Mouse (Mus musculus): ENCODE results near the gene Gsn. TPM values are rescaled to one million over a fixed set of nuclear protein-coding genes. Genes with fewer than 3 reads are reported as not detected.
A peak's percentile ranks its signal among the peaks of the same experiment; 100 is the strongest.

Gene Gsn
- polyA plus RNA-seq, 1 experiment from 2014 or later = 397 TPM

DNA sequence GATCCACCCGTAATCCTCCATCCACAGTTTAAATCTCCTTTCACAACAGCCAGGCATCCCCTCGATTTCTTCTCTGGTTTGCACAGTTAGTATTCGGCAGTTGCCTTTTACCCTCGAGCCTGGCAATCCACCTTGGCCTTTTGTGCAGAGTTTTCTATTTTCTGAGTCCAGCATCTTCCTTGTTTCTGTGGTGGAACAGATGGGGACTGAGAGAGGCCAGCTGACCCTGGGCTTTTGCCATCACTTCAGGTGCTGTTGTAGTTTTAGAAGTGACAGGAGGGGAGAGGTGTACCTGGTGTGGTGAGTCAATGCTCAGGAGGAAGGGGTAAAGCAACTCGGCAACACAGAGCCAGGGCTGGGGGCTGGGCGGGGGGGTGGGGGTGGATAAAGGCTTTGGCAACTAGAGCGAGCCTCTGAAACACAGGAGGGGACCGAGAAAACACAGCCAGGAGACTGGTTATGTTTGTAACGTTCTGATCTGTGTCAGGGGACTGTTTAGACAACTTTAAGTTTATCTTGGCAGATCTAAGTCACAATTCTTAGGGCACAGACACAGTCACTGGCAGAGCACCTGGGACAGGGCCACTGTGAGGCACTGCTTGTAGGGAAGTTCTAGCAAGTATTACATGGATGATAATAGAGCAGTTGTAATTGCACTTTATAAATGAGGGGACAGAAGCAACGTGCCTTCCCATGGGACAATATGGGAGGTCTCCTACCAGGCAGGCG lies 72.0 kb downstream of the Gsn start:
- H3K4me2 ChIP-seq (ENCODE audit: low read depth, low read length) = no peak overlapping the region
- H3K4me1 ChIP-seq (ENCODE audit: control insufficient read depth, insufficient read depth, low read length) = no peaks in the 10 kb centered on the region
- ATAC-seq (ENCODE audit: low read depth) = no peak
- H3K9me3 ChIP-seq (ENCODE audit: control insufficient read depth, low read length) = no peaks in the 10 kb centered on the region
- 39% methylated on average over 11 of the region's 11 CpGs for WGBS
- H3K36me3 ChIP-seq (ENCODE audit: control insufficient read depth, insufficient read depth, low read length) = no peaks in the 10 kb centered on the region
- no peak overlapping the region for H3K27ac ChIP-seq (replicated peaks; ENCODE audit: low read depth, low read length)
- DNase-seq (ENCODE audit: low spot score) = no peak
- no peaks in the 10 kb centered on the region for H3K27me3 ChIP-seq (replicated peaks; ENCODE audit: control insufficient read depth, insufficient read depth, low read length)
- H3K4me3 ChIP-seq (ENCODE audit: low read depth, low read length) = no peak overlapping the region
- no peak overlapping the region for H3K9ac ChIP-seq (ENCODE audit: low read depth, low read length)

- Histone ChIP-seq H3K9ac (ENCODE audit: low read depth, low read length) (no peak overlapping the region), H3K36me3 (ENCODE audit: control insufficient read depth, insufficient read depth, low read length) (no peaks in the 10 kb centered on the region), H3K27me3 (replicated peaks; ENCODE audit: control insufficient read depth, insufficient read depth, low read length) (no peaks in the 10 kb centered on the region), H3K27ac (replicated peaks; ENCODE audit: low read depth, low read length) (no peak overlapping the region), H3K9me3 (ENCODE audit: control insufficient read depth, low read length) (no peaks in the 10 kb centered on the region), H3K4me2 (ENCODE audit: low read depth, low read length) (no peak overlapping the region), H3K4me3 (ENCODE audit: low read depth, low read length) (no peak overlapping the region), H3K4me1 (ENCODE audit: control insufficient read depth, insufficient read depth, low read length) (no peaks in the 10 kb centered on the region)
- no peak for ATAC-seq (ENCODE audit: low read depth)
- WGBS = 81% methylated on average over 2 of the region's 2 CpGs
- no peak for DNase-seq (ENCODE audit: low spot score)
Observed at GRCm38 (mm10) chr2:35329061-35329460, 72.9 kb downstream of the Gsn start.

DNA sequence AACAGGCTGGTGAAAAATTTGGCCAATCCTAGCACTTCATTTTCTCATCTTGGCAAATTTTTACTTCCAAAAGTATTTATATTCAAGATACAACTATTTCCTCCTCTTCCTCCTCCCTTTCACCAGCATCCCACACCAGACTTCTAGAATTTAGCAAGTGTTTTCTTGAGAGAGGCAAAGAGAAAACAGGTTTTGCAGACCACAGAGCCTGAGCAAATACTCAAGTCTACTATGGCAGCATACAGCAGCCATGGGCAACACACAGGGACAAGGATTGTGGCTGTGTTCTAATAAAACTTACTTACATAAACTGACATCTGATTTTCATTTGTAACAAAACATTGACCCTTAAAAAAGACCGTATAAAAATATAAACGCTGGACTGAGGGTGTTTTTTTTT lies 75.0 kb downstream of the Gsn start:
- Histone ChIP-seq H3K36me3 (ENCODE audit: control insufficient read depth, insufficient read depth, low read length) (no peaks in the 10 kb centered on the region), H3K9me3 (ENCODE audit: control insufficient read depth, low read length) (no peaks in the 10 kb centered on the region), H3K4me3 (ENCODE audit: low read depth, low read length) (no peak overlapping the region), H3K4me2 (ENCODE audit: low read depth, low read length) (no peak overlapping the region), H3K27me3 (replicated peaks; ENCODE audit: control insufficient read depth, insufficient read depth, low read length) (no peaks in the 10 kb centered on the region), H3K27ac (replicated peaks; ENCODE audit: low read depth, low read length) (no peak overlapping the region), H3K9ac (ENCODE audit: low read depth, low read length) (no peak overlapping the region), H3K4me1 (ENCODE audit: control insufficient read depth, insufficient read depth, low read length) (peaks cover 11% of the 10 kb centered on the region)
- 61% methylated on average over 2 of the region's 2 CpGs for WGBS
- no peak for ATAC-seq (ENCODE audit: low read depth)
- DNase-seq (ENCODE audit: low spot score) = no peak

- Histone ChIP-seq H3K4me1 (ENCODE audit: control insufficient read depth, insufficient read depth, low read length) (peaks cover 17% of the 10 kb centered on the region), H3K4me3 (ENCODE audit: low read depth, low read length) (no peak overlapping the region), H3K27me3 (replicated peaks; ENCODE audit: control insufficient read depth, insufficient read depth, low read length) (no peaks in the 10 kb centered on the region), H3K9me3 (ENCODE audit: control insufficient read depth, low read length) (no peaks in the 10 kb centered on the region), H3K9ac (ENCODE audit: low read depth, low read length) (no peak overlapping the region), H3K27ac (replicated peaks; ENCODE audit: low read depth, low read length) (no peak overlapping the region), H3K36me3 (ENCODE audit: control insufficient read depth, insufficient read depth, low read length) (no peaks in the 10 kb centered on the region), H3K4me2 (ENCODE audit: low read depth, low read length) (no peak overlapping the region)
- ATAC-seq (ENCODE audit: low read depth) = no peak
- no peak for DNase-seq (ENCODE audit: low spot score)
Observed at GRCm38 (mm10) chr2:35333670-35334069, 77.5 kb downstream of the Gsn start.

DNA sequence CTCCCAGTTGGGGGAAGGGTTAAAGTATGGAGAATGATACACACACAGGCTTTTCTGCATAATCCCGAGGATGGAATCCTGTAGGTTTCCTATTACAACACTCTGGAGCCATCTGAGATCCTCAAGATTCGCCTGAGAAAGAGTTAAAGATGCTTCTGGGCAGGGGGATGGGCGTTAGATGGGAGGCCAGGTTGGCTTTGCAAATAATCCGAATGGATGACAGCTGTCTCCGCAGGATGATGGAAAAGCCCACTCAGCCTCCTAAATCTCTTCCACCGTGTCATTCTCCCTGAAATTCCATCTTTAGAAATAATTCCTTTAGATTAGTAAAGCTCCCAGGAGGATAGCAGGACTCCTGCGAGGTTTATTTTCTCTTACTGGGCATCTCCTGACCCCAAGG lies 79.4 kb downstream of the Gsn start:
- H3K27me3 ChIP-seq (replicated peaks; ENCODE audit: control insufficient read depth, insufficient read depth, low read length) = no peaks in the 10 kb centered on the region
- 6% methylated on average over 7 of the region's 7 CpGs for WGBS

GRCm38 (mm10) chr2:35336388-35337280 lies 80.5 kb downstream of the Gsn start, which contains the start of gene Stom:
Stom (minus strand) TSS chr2:35336976.
- Histone ChIP-seq H3K27me3 (replicated peaks; ENCODE audit: control insufficient read depth, insufficient read depth, low read length) (no peaks in the 10 kb centered on the region), H3K27ac (replicated peaks; ENCODE audit: low read depth, low read length) (peak within 1 kb of the TSS; percentile 76), H3K9me3 (ENCODE audit: control insufficient read depth, low read length) (no peaks in the 10 kb centered on the region), H3K9ac (ENCODE audit: low read depth, low read length) (peak within 1 kb of the TSS; percentile 70), H3K36me3 (ENCODE audit: control insufficient read depth, insufficient read depth, low read length) (no peaks in the 10 kb centered on the region), H3K4me2 (ENCODE audit: low read depth, low read length) (peak within 1 kb of the TSS; percentile 87), H3K4me3 (ENCODE audit: low read depth, low read length) (peak within 1 kb of the TSS; percentile 52), H3K4me1 (ENCODE audit: control insufficient read depth, insufficient read depth, low read length) (peaks cover 17% of the 10 kb centered on the region)
- peak; percentile 98 for ATAC-seq (ENCODE audit: low read depth)
- DNase-seq (ENCODE audit: low spot score) = peak; percentile 99
- under 1% methylated on average over 36 of the region's 45 CpGs for WGBS

More for the DNA sequence above, 79.4 kb downstream of the Gsn start:
- Histone ChIP-seq H3K36me3 (ENCODE audit: control insufficient read depth, insufficient read depth, low read length) (no peaks in the 10 kb centered on the region), H3K27ac (replicated peaks; ENCODE audit: low read depth, low read length) (no peak overlapping the region), H3K4me1 (ENCODE audit: control insufficient read depth, insufficient read depth, low read length) (peaks cover 17% of the 10 kb centered on the region), H3K9ac (ENCODE audit: low read depth, low read length) (peak overlapping the region; percentile 70; the same call in 1 of the 2 replicates), H3K9me3 (ENCODE audit: control insufficient read depth, low read length) (no peaks in the 10 kb centered on the region), H3K4me3 (ENCODE audit: low read depth, low read length) (peak overlapping the region; percentile 52), H3K4me2 (ENCODE audit: low read depth, low read length) (peak overlapping the region; percentile 87)
- no peak for ATAC-seq (ENCODE audit: low read depth)
- no peak for DNase-seq (ENCODE audit: low spot score)

DNA sequence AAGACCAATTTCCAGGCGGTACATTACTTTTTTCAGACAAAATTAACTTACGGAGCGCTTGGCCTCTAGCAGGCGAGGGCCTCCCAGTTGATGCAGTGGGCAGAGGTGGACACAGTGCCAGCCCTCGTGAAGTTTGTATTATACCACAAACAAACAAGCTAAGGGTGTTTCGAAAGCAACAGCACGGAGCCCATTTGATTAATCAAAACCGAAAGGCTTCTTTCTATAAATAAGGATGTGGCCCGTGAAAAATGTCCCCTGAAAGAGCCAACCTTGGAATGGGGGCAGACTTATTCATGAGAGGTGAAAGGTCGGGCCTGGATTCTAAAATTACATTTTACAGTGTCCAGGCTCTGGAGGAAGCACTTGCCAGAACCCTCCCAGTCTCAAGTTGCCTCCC lies 81.2 kb downstream of the Gsn start:
- 45% methylated on average over 10 of the region's 10 CpGs for WGBS
- no peak for ATAC-seq (ENCODE audit: low read depth)
- H3K4me2 ChIP-seq (ENCODE audit: low read depth, low read length) = peak overlapping the region; percentile 87
- H3K4me1 ChIP-seq (ENCODE audit: control insufficient read depth, insufficient read depth, low read length) = peaks cover 17% of the 10 kb centered on the region
- no peaks in the 10 kb centered on the region for H3K36me3 ChIP-seq (ENCODE audit: control insufficient read depth, insufficient read depth, low read length)
- no peak for DNase-seq (ENCODE audit: low spot score)
- peak overlapping the region; percentile 63 for H3K9ac ChIP-seq (ENCODE audit: low read depth, low read length)
- H3K27me3 ChIP-seq (replicated peaks; ENCODE audit: control insufficient read depth, insufficient read depth, low read length) = no peaks in the 10 kb centered on the region
- H3K9me3 ChIP-seq (ENCODE audit: control insufficient read depth, low read length) = no peaks in the 10 kb centered on the region
- H3K27ac ChIP-seq (replicated peaks; ENCODE audit: low read depth, low read length) = peak overlapping the region; percentile 63
- H3K4me3 ChIP-seq (ENCODE audit: low read depth, low read length) = peak overlapping the region; percentile 52

- Histone ChIP-seq H3K36me3 (ENCODE audit: control insufficient read depth, insufficient read depth, low read length) (no peaks in the 10 kb centered on the region), H3K27ac (replicated peaks; ENCODE audit: low read depth, low read length) (no peak overlapping the region), H3K4me3 (ENCODE audit: low read depth, low read length) (no peak overlapping the region), H3K9ac (ENCODE audit: low read depth, low read length) (no peak overlapping the region), H3K4me2 (ENCODE audit: low read depth, low read length) (no peak overlapping the region), H3K9me3 (ENCODE audit: control insufficient read depth, low read length) (no peaks in the 10 kb centered on the region), H3K27me3 (replicated peaks; ENCODE audit: control insufficient read depth, insufficient read depth, low read length) (no peaks in the 10 kb centered on the region), H3K4me1 (ENCODE audit: control insufficient read depth, insufficient read depth, low read length) (peaks cover 17% of the 10 kb centered on the region)
- DNase-seq (ENCODE audit: low spot score) (no peak), ATAC-seq (ENCODE audit: low read depth) (no peak)
- WGBS = 66% methylated on average over 1 of the region's 1 CpGs
Observed at GRCm38 (mm10) chr2:35338036-35338435, 81.9 kb downstream of the Gsn start.
